Mouse (Mus musculus) kidney, embryonic 14.5 days (tissue): ENCODE results near the gene 4933417A18Rik. TPM values are rescaled to one million over a fixed set of nuclear protein-coding genes. Genes with fewer than 3 reads are reported as not detected.
A peak's percentile ranks its signal among the peaks of the same experiment; 100 is the strongest.
"Not testable (repeated sequence)": the region's sequence is repeated elsewhere in the genome, so short reads cannot be mapped to it uniquely, and the experiment has no call there.

ENCODE experiments used
- ATAC-seq: fragments of 200-750 bp; cut with Nextera tagmentation; 2 replicates; pipeline ENCODE4 v1.8.0; 2017; ENCODE audit warnings: moderate number of reproducible peaks, mild to moderate bottlenecking, moderate TSS enrichment, moderate library complexity; ENCODE audit not compliant: low FRiP score, low TSS enrichment
- H3K27ac ChIP-seq: fragments of 300-500 bp; sonication (generic); 2 replicates; pipeline ENCODE4 v1.5.1; 2014; ENCODE audit warnings: low read depth, mild to moderate bottlenecking, low read length, moderate library complexity, mixed read lengths
- H3K27me3 ChIP-seq: fragments of 300-500 bp; sonication (generic); 2 replicates; pipeline ENCODE4 v1.6.1; 2014; ENCODE audit warnings: mild to moderate bottlenecking, low read length; ENCODE audit not compliant: control insufficient read depth, insufficient read depth
- H3K36me3 ChIP-seq: fragments of 300-500 bp; sonication (generic); 2 replicates; pipeline ENCODE4 v1.6.1; 2014; ENCODE audit warnings: low read length, mixed read lengths; ENCODE audit not compliant: control insufficient read depth, insufficient read depth
- H3K4me1 ChIP-seq: fragments of 300-500 bp; sonication (generic); 2 replicates; pipeline ENCODE4 v1.6.1; 2014; ENCODE audit warnings: low read length, mixed read lengths; ENCODE audit not compliant: control insufficient read depth, insufficient read depth
- H3K4me2 ChIP-seq: fragments of 300-500 bp; sonication (generic); replicated peaks from 2 replicates; pipeline ENCODE4 v1.6.1; 2014; ENCODE audit warnings: low read depth, mild to moderate bottlenecking, low read length
- H3K4me3 ChIP-seq: fragments of 300-500 bp; sonication (generic); 2 replicates; pipeline ENCODE4 v1.5.1; 2014; ENCODE audit warnings: mild to moderate bottlenecking, low read length
- H3K9ac ChIP-seq: fragments of 300-500 bp; sonication (generic); 2 replicates; pipeline ENCODE4 v1.6.1; 2014; ENCODE audit warnings: low read depth, mild to moderate bottlenecking, low read length, moderate library complexity
- H3K9me3 ChIP-seq: fragments of 300-500 bp; sonication (generic); 2 replicates; pipeline ENCODE4 v1.6.1; 2016; ENCODE audit warnings: low read length; ENCODE audit not compliant: control insufficient read depth
- WGBS: fragments of 180-500 bp; shearing (Covaris S2); extraction: QIAGEN DNeasy Blood & Tissue Kit; methylation state at CpG from one replicate; pipeline ENCODE4 v1.1.7; 2014; 5-methylcytosine and 5-hydroxymethylcytosine counted together
- polyA plus RNA-seq: library from polyadenylated mRNA; unstranded; fragments of >200 nt; fragmentation: Nextera tagmentation; extraction: Ambion mirVana; gene quantifications from 2 replicates; pipeline ENCODE4 v1.2.1, GENCODE M21; 2014

4933417A18Rik gene
- polyA plus RNA-seq, 1 experiment from 2014 or later = not detected

- no peak for ATAC-seq
- Histone ChIP-seq H3K27ac (no peak overlapping the region), H3K4me2 (peak overlapping the region; percentile 85), H3K4me1 (no peaks in the 10 kb centered on the region), H3K36me3 (no peaks in the 10 kb centered on the region), H3K27me3 (no peaks in the 10 kb centered on the region), H3K9me3 (no peaks in the 10 kb centered on the region), H3K4me3 (peak overlapping the region; percentile 46), H3K9ac (no peak overlapping the region)
- WGBS = 5% methylated on average over 5 of the region's 5 CpGs
Measured at GRCm38 (mm10) chr13:34964866-34965265, 40.7 kb downstream of the 4933417A18Rik start.

- not testable (repeated sequence) for H3K27me3 ChIP-seq, H3K9me3 ChIP-seq, H3K4me3 ChIP-seq, H3K4me2 ChIP-seq, ATAC-seq, H3K4me1 ChIP-seq, H3K9ac ChIP-seq, H3K27ac ChIP-seq, H3K36me3 ChIP-seq
- WGBS = 67% methylated on average over 9 of the region's 9 CpGs
Measured at GRCm38 (mm10) chr13:34965647-34966046, 41.4 kb downstream of the 4933417A18Rik start.

GRCm38 (mm10) chr13:34972456-34972855, 48.2 kb downstream of the 4933417A18Rik start:
- not testable (repeated sequence) for H3K9me3 ChIP-seq, H3K27me3 ChIP-seq, H3K9ac ChIP-seq, H3K27ac ChIP-seq, H3K36me3 ChIP-seq, ATAC-seq, H3K4me1 ChIP-seq, H3K4me2 ChIP-seq, H3K4me3 ChIP-seq

- Histone ChIP-seq H3K36me3 (peaks cover 13% of the 10 kb centered on the region), H3K4me1 (no peaks in the 10 kb centered on the region), H3K4me2 (no peak overlapping the region), H3K27me3 (no peaks in the 10 kb centered on the region), H3K27ac (no peak overlapping the region), H3K4me3 (no peak overlapping the region), H3K9ac (no peak overlapping the region), H3K9me3 (no peaks in the 10 kb centered on the region)
- WGBS = 19% methylated on average over 1 of the region's 1 CpGs
- ATAC-seq = no peak
Measured at GRCm38 (mm10) chr13:34973149-34973548, 48.9 kb downstream of the 4933417A18Rik start.

- ATAC-seq = no peak
- Histone ChIP-seq H3K4me1 (no peaks in the 10 kb centered on the region), H3K9me3 (no peaks in the 10 kb centered on the region), H3K27me3 (no peaks in the 10 kb centered on the region), H3K36me3 (peaks cover 19% of the 10 kb centered on the region), H3K4me3 (no peak overlapping the region), H3K4me2 (no peak overlapping the region), H3K9ac (no peak overlapping the region), H3K27ac (no peak overlapping the region)
- WGBS = 61% methylated on average over 1 of the region's 1 CpGs
Measured at GRCm38 (mm10) chr13:34973770-34974169, 49.6 kb downstream of the 4933417A18Rik start.

- 91% methylated on average over 4 of the region's 4 CpGs for WGBS
- Histone ChIP-seq H3K9ac (no peak overlapping the region), H3K27ac (no peak overlapping the region), H3K4me2 (no peak overlapping the region), H3K9me3 (no peaks in the 10 kb centered on the region), H3K4me3 (no peak overlapping the region), H3K4me1 (no peaks in the 10 kb centered on the region), H3K27me3 (no peaks in the 10 kb centered on the region), H3K36me3 (peaks cover 36% of the 10 kb centered on the region)
- no peak for ATAC-seq
Measured at GRCm38 (mm10) chr13:34976116-34976515, 51.9 kb downstream of the 4933417A18Rik start.

- Histone ChIP-seq H3K4me1 (no peaks in the 10 kb centered on the region), H3K9ac (no peak overlapping the region), H3K9me3 (no peaks in the 10 kb centered on the region), H3K27ac (no peak overlapping the region), H3K27me3 (no peaks in the 10 kb centered on the region), H3K4me2 (no peak overlapping the region), H3K36me3 (peaks cover 36% of the 10 kb centered on the region), H3K4me3 (no peak overlapping the region)
- 87% methylated on average over 3 of the region's 3 CpGs for WGBS
- no peak for ATAC-seq
Measured at GRCm38 (mm10) chr13:34977410-34977809, 53.2 kb downstream of the 4933417A18Rik start.

- not testable (repeated sequence) for H3K9me3 ChIP-seq, H3K4me3 ChIP-seq, H3K9ac ChIP-seq, H3K4me2 ChIP-seq, ATAC-seq, H3K27ac ChIP-seq, H3K4me1 ChIP-seq, H3K27me3 ChIP-seq
- whole genome bisulfite sequencing = 77% methylated on average over 5 of the region's 5 CpGs
- H3K36me3 ChIP-seq = peaks cover 40% of the 10 kb centered on the region
Measured at GRCm38 (mm10) chr13:34978635-34979034, 54.4 kb downstream of the 4933417A18Rik start.

GRCm38 (mm10) chr13:34983479-34983878, 59.3 kb downstream of the 4933417A18Rik start:
- peaks cover 54% of the 10 kb centered on the region for H3K36me3 ChIP-seq
- not testable (repeated sequence) for H3K4me1 ChIP-seq, H3K27ac ChIP-seq, H3K4me2 ChIP-seq, H3K27me3 ChIP-seq, ATAC-seq, H3K9me3 ChIP-seq, H3K9ac ChIP-seq, H3K4me3 ChIP-seq
- WGBS = 97% methylated on average over 1 of the region's 1 CpGs
